Mouse (Mus musculus) brain, embryonic 14.5 days (tissue): Measurements from ENCODE around the gene Mrpl38.

Source experiments
- CTCF ChIP-seq: fragments of 200-500 bp; IDR thresholded peaks from 2 replicates; pipeline ENCODE4 v1.5.1; 2012; ENCODE audit warnings: inconsistent platforms, mild to moderate bottlenecking, moderate library complexity, borderline replicate concordance; ENCODE audit not compliant: insufficient read depth, insufficient read length; ENCODE audit errors: extremely low read depth
- POLR2A ChIP-seq: fragments of 200-500 bp; IDR thresholded peaks from 2 replicates; pipeline ENCODE4 v1.6.1; 2012; ENCODE audit warnings: mild to moderate bottlenecking, inconsistent platforms, borderline replicate concordance; ENCODE audit not compliant: poor library complexity, insufficient read depth, insufficient read length, severe bottlenecking; ENCODE audit errors: extremely low read depth

DNA sequence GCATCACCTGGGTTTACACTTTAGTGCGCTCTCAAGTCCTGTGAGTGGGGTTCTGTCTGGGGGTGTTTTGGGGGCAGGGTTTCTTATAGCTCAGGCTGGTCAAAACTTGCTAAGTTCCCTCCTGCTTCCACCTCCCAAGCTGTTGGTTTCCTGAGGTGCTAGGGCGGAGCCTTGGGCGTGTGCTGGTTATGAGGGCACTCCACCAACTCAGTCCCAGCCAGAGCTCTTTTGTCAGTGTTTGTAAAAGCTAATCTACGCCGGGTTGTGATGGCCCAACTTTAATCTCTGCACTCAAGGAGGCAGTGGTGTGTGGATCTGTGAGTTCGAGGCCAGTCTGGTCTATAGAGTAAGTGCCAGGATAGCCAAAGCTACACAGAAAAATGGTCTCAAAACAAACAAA lies 54.5 kb downstream of the Mrpl38 start:
- TF ChIP-seq CTCF (no peak), POLR2A (no peak)
